Mouse (Mus musculus) liver, embryonic 14.5 days (tissue): ENCODE measurements around the gene Ltbp1. TPM values are rescaled to one million over a fixed set of nuclear protein-coding genes. Genes with fewer than 3 reads are reported as not detected.

Experiments used
- ATAC-seq: fragments of 200-750 bp; cut with Nextera tagmentation; 2 replicates; pipeline ENCODE4 v1.8.0; 2017; ENCODE audit warnings: moderate number of reproducible peaks, mild to moderate bottlenecking, moderate library complexity; ENCODE audit not compliant: insufficient read depth
- DNase-seq, 3 experiments: peaks; one replicate each; pipeline ENCODE4 v3.0.0-alpha.2; 2012 to 2013; ENCODE audit warnings: low read depth in 3 of 3, low spot score in 3 of 3
- H3K27ac ChIP-seq: fragments of 300-500 bp; sonication (generic); 2 replicates; pipeline ENCODE4 v1.5.1; 2014; ENCODE audit warnings: moderate library complexity, mild to moderate bottlenecking, control low read depth, inconsistent platforms
- H3K27me3 ChIP-seq: fragments of 300-500 bp; sonication (generic); 2 replicates; pipeline ENCODE4 v1.6.1; 2014; ENCODE audit warnings: mild to moderate bottlenecking, low read length, moderate library complexity; ENCODE audit not compliant: control insufficient read depth, insufficient read depth
- H3K36me3 ChIP-seq: fragments of 300-500 bp; sonication (generic); replicated peaks from 2 replicates; pipeline ENCODE4 v1.6.1; 2014; ENCODE audit warnings: low read depth; ENCODE audit not compliant: control insufficient read depth, insufficient read depth
- H3K4me1 ChIP-seq, 2 experiments: fragments of 200-500 bp in 1 of 2; fragments of 300-500 bp in 1 of 2; sonication (generic) in 1 of 2; replicated peaks; 2 replicates each; pipeline ENCODE4 v1.6.1; 2012 to 2014; ENCODE audit warnings: antibody characterized with exemption in 1 of 2, inconsistent platforms in 1 of 2, low read length in 1 of 2; ENCODE audit not compliant: control insufficient read depth in 2 of 2, insufficient read depth in 2 of 2
- H3K4me2 ChIP-seq: fragments of 300-500 bp; sonication (generic); 2 replicates; pipeline ENCODE4 v1.6.1; 2014; ENCODE audit warnings: low read depth, mild to moderate bottlenecking, control low read depth, moderate library complexity
- H3K4me3 ChIP-seq, 2 experiments: fragments of 200-500 bp in 1 of 2; fragments of 300-500 bp in 1 of 2; sonication (generic) in 1 of 2; 2 replicates each; pipeline ENCODE4 v1.5.1; 2012 to 2014; ENCODE audit warnings: low read depth in 2 of 2, low read length in 2 of 2, mild to moderate bottlenecking in 2 of 2, control low read depth in 1 of 2, inconsistent platforms in 1 of 2, moderate library complexity in 1 of 2; ENCODE audit not compliant: insufficient read depth in 1 of 2
- H3K9ac ChIP-seq: fragments of 300-500 bp; sonication (generic); replicated peaks from 2 replicates; pipeline ENCODE4 v1.6.1; 2014; ENCODE audit warnings: mild to moderate bottlenecking, control low read depth, moderate library complexity
- H3K9me3 ChIP-seq: fragments of 300-500 bp; sonication (generic); 2 replicates; pipeline ENCODE4 v1.6.1; 2016; ENCODE audit warnings: low read length, mixed read lengths; ENCODE audit not compliant: control insufficient read depth
- CTCF ChIP-seq: IDR thresholded peaks from 2 replicates; pipeline ENCODE4 v1.5.1; 2016; ENCODE audit warnings: antibody characterized with exemption, low read depth, control low read depth
- EP300 ChIP-seq: IDR thresholded peaks from 2 replicates; pipeline ENCODE4 v1.6.1; 2016; ENCODE audit warnings: antibody characterized with exemption, low read depth
- WGBS: fragments of 180-500 bp; shearing (Covaris S2); extraction: QIAGEN DNeasy Blood & Tissue Kit; methylation state at CpG from one replicate; pipeline ENCODE4 v1.1.7; 2014; ENCODE audit not compliant: insufficient replicate concordance; 5-methylcytosine and 5-hydroxymethylcytosine counted together
- polyA plus RNA-seq, 2 experiments: library from polyadenylated mRNA; depleted of rRNA in 1 of 2; stranded (reverse) in 1 of 2; unstranded in 1 of 2; fragments of >200 nt; fragmentation: Nextera tagmentation in 1 of 2; extraction: Ambion mirVana in 1 of 2; gene quantifications; 2 replicates each; pipeline versions ENCODE4 v1.2.1 to v1.2.3; 2012 to 2014

The Ltbp1 gene
- polyA plus RNA-seq, 2 experiments: 1.9 to 2.2 TPM

GRCm38 (mm10) chr17:75087296-75087941 is 82.1 kb downstream of the Ltbp1 start:
- no peak for DNase-seq
- Histone ChIP-seq H3K27me3 (no peaks in the 10 kb centered on the region), H3K4me1 (0 out of 4 replicates have a peak, but pooled peaks cover 0 to 2% of the 10 kb centered on the region in 2 experiments), H3K4me2 (no peak overlapping the region), H3K4me3 (no peak overlapping the region), H3K36me3 (no peaks in the 10 kb centered on the region), H3K9me3 (no peaks in the 10 kb centered on the region), H3K27ac (no peak overlapping the region), H3K9ac (no peak overlapping the region)
- WGBS: 44% methylated on average over 10 of the region's 10 CpGs
- ATAC-seq: no peak
- no peak for TF ChIP-seq EP300
- peak; percentile 35; the same call in 1 of the 2 replicates for TF ChIP-seq CTCF

- Histone ChIP-seq H3K27ac (no peak overlapping the region), H3K9me3 (no peaks in the 10 kb centered on the region), H3K4me3 (no peak overlapping the region), H3K9ac (no peak overlapping the region), H3K4me2 (no peak overlapping the region), H3K4me1 (0 out of 4 replicates have a peak, but pooled peaks cover 0 to 2% of the 10 kb centered on the region in 2 experiments), H3K27me3 (no peaks in the 10 kb centered on the region), H3K36me3 (no peaks in the 10 kb centered on the region)
- no peak for ATAC-seq
- no peak for TF ChIP-seq CTCF
- TF ChIP-seq EP300: no peak
- WGBS: 65% methylated on average over 4 of the region's 4 CpGs
- DNase-seq: no peak
Observed at GRCm38 (mm10) chr17:75088232-75088631, 82.9 kb downstream of the Ltbp1 start.

- H3K36me3 ChIP-seq: no peaks in the 10 kb centered on the region
- 0 out of 4 replicates have a peak, but pooled peaks cover 0 to 2% of the 10 kb centered on the region in 2 experiments for H3K4me1 ChIP-seq
- no peak overlapping the region for H3K4me2 ChIP-seq
- no peaks in the 10 kb centered on the region for H3K9me3 ChIP-seq
- no peak for TF ChIP-seq CTCF
- TF ChIP-seq EP300: no peak
- no peaks in the 10 kb centered on the region for H3K27me3 ChIP-seq
- no peak for DNase-seq
- no peak overlapping the region for H3K9ac ChIP-seq
- no peak overlapping the region for H3K4me3 ChIP-seq
- no peak overlapping the region for H3K27ac ChIP-seq
- no peak for ATAC-seq
- WGBS: 74% methylated on average over 11 of the region's 11 CpGs
Observed at GRCm38 (mm10) chr17:75088727-75089126, 83.4 kb downstream of the Ltbp1 start.

GRCm38 (mm10) chr17:75090556-75090955 is 85.2 kb downstream of the Ltbp1 start:
- Histone ChIP-seq H3K9ac (no peak overlapping the region), H3K4me3 (no peak overlapping the region), H3K36me3 (no peaks in the 10 kb centered on the region), H3K27ac (no peak overlapping the region), H3K27me3 (no peaks in the 10 kb centered on the region), H3K9me3 (no peaks in the 10 kb centered on the region), H3K4me1 (0 out of 4 replicates have a peak, but pooled peaks cover 0 to 2% of the 10 kb centered on the region in 2 experiments), H3K4me2 (no peak overlapping the region)
- DNase-seq (no peak), ATAC-seq (no peak)
- 63% methylated on average over 6 of the region's 6 CpGs for WGBS
- TF ChIP-seq EP300 (no peak), CTCF (no peak)

- DNase-seq (no peak), ATAC-seq (no peak)
- no peak overlapping the region for H3K4me3 ChIP-seq
- no peaks in the 10 kb centered on the region for H3K36me3 ChIP-seq
- no peak overlapping the region for H3K4me2 ChIP-seq
- H3K27ac ChIP-seq: no peak overlapping the region
- H3K4me1 ChIP-seq: no peaks in the 10 kb centered on the region
- H3K9me3 ChIP-seq: no peaks in the 10 kb centered on the region
- 57% methylated on average over 3 of the region's 3 CpGs for WGBS
- no peaks in the 10 kb centered on the region for H3K27me3 ChIP-seq
- H3K9ac ChIP-seq: no peak overlapping the region
- TF ChIP-seq EP300: no peak
- TF ChIP-seq CTCF: no peak
Observed at GRCm38 (mm10) chr17:75093563-75093962, 88.2 kb downstream of the Ltbp1 start.
